Mouse (Mus musculus) liver, embryonic 16.5 days (tissue): ENCODE results near the gene Kcmf1. TPM values are rescaled to one million over a fixed set of nuclear protein-coding genes. Genes with fewer than 3 reads are reported as not detected.
"Not testable (repeated sequence)": the region's sequence is repeated elsewhere in the genome, so short reads cannot be mapped to it uniquely, and the experiment has no call there.

Source experiments
- ATAC-seq: fragments of 200-750 bp; cut with Nextera tagmentation; 2 replicates; pipeline ENCODE4 v1.8.0; 2017; ENCODE audit warnings: low read depth, mild to moderate bottlenecking, moderate number of reproducible peaks, moderate library complexity
- H3K27ac ChIP-seq: fragments of 300-500 bp; sonication (generic); 2 replicates; pipeline ENCODE4 v1.5.1; 2014; ENCODE audit warnings: mild to moderate bottlenecking, low read length
- H3K27me3 ChIP-seq: fragments of 300-500 bp; sonication (generic); 2 replicates; pipeline ENCODE4 v1.6.1; 2014; ENCODE audit warnings: low read depth, low read length, mixed read lengths; ENCODE audit not compliant: control insufficient read depth, insufficient read depth
- H3K36me3 ChIP-seq: fragments of 300-500 bp; sonication (generic); 2 replicates; pipeline ENCODE4 v1.6.1; 2014; ENCODE audit warnings: mild to moderate bottlenecking; ENCODE audit not compliant: control insufficient read depth, insufficient read depth
- H3K4me1 ChIP-seq: fragments of 300-500 bp; sonication (generic); 2 replicates; pipeline ENCODE4 v1.6.1; 2014; ENCODE audit warnings: low read depth, low read length, mixed read lengths; ENCODE audit not compliant: control insufficient read depth
- H3K4me2 ChIP-seq: fragments of 300-500 bp; sonication (generic); 2 replicates; pipeline ENCODE4 v1.6.1; 2014; ENCODE audit warnings: low read depth, low read length, mixed read lengths
- H3K4me3 ChIP-seq: fragments of 300-500 bp; sonication (generic); 2 replicates; pipeline ENCODE4 v1.5.1; 2014; ENCODE audit warnings: low read depth, mild to moderate bottlenecking, low read length
- H3K9ac ChIP-seq: fragments of 300-500 bp; sonication (generic); 2 replicates; pipeline ENCODE4 v1.6.1; 2014; ENCODE audit warnings: low read depth, low read length
- H3K9me3 ChIP-seq: fragments of 300-500 bp; sonication (generic); replicated peaks from 2 replicates; pipeline ENCODE4 v1.6.1; 2016; ENCODE audit warnings: low read length; ENCODE audit not compliant: control insufficient read depth
- WGBS: fragments of 180-500 bp; shearing (Covaris S2); extraction: QIAGEN DNeasy Blood & Tissue Kit; methylation state at CpG from one replicate; pipeline ENCODE4 v1.1.7; 2014; ENCODE audit not compliant: insufficient replicate concordance; 5-methylcytosine and 5-hydroxymethylcytosine counted together
- polyA plus RNA-seq: library from polyadenylated mRNA; unstranded; fragments of >200 nt; fragmentation: Nextera tagmentation; extraction: Ambion mirVana; gene quantifications from 2 replicates; pipeline ENCODE4 v1.2.1, GENCODE M21; 2015

Kcmf1 gene
- polyA plus RNA-seq, 1 experiment from 2014 or later, result 15.0 TPM

GRCm38 (mm10) chr6:72837756-72838155 is 62.0 kb downstream of the Kcmf1 start:
- no peaks in the 10 kb centered on the region for H3K9me3 ChIP-seq
- ATAC-seq, result no peak
- 78% methylated on average over 4 of the region's 4 CpGs for WGBS
- no peaks in the 10 kb centered on the region for H3K27me3 ChIP-seq
- H3K9ac ChIP-seq, result no peak overlapping the region
- no peak overlapping the region for H3K27ac ChIP-seq
- no peak overlapping the region for H3K4me2 ChIP-seq
- H3K4me3 ChIP-seq, result no peak overlapping the region
- H3K36me3 ChIP-seq, result peaks cover 14% of the 10 kb centered on the region
- H3K4me1 ChIP-seq, result no peaks in the 10 kb centered on the region

DNA sequence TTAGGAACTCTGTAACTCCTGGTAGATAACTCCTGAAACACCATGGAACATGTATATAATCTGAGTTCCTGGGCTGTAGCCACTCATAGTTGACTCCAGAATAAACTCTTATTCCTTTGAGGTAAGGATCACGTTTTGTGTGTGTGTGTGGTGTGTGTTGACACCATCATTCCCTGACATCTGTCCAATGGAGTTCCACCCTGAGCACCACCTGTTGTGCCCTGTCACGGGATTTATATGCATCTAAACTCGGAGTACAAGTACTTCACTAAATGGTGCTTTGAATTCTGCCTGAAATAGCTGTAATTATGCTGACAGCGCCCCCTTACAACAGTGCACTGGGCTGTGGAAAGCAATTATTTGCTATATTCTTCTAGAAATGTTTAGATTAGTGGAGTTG is 65.3 kb downstream of the Kcmf1 start:
- H3K27me3 ChIP-seq, result no peaks in the 10 kb centered on the region
- no peaks in the 10 kb centered on the region for H3K36me3 ChIP-seq
- H3K4me1 ChIP-seq, result no peaks in the 10 kb centered on the region
- H3K4me2 ChIP-seq, result no peak overlapping the region
- ATAC-seq, result no peak
- no peak overlapping the region for H3K27ac ChIP-seq
- H3K9me3 ChIP-seq, result no peaks in the 10 kb centered on the region
- no peak overlapping the region for H3K9ac ChIP-seq
- H3K4me3 ChIP-seq, result no peak overlapping the region
- 58% methylated on average over 4 of the region's 4 CpGs for WGBS

- ATAC-seq, result no peak
- H3K4me1 ChIP-seq, result no peaks in the 10 kb centered on the region
Observed at GRCm38 (mm10) chr6:72831858-72832257, 67.9 kb downstream of the Kcmf1 start.

GRCm38 (mm10) chr6:72831276-72831675 is 68.5 kb downstream of the Kcmf1 start:
- no peaks in the 10 kb centered on the region for H3K36me3 ChIP-seq
- no peaks in the 10 kb centered on the region for H3K9me3 ChIP-seq
- WGBS, result 29% methylated on average over 3 of the region's 3 CpGs
- H3K4me1 ChIP-seq, result no peaks in the 10 kb centered on the region
- H3K27ac ChIP-seq, result no peak overlapping the region
- no peak overlapping the region for H3K9ac ChIP-seq
- no peak overlapping the region for H3K4me2 ChIP-seq
- no peak for ATAC-seq
- H3K27me3 ChIP-seq, result no peaks in the 10 kb centered on the region
- no peak overlapping the region for H3K4me3 ChIP-seq

More at GRCm38 (mm10) chr6:72831858-72832257, 67.9 kb downstream of the Kcmf1 start:
- WGBS, result 34% methylated on average over 3 of the region's 3 CpGs
- Histone ChIP-seq H3K9ac (no peak overlapping the region), H3K4me2 (no peak overlapping the region), H3K36me3 (no peaks in the 10 kb centered on the region), H3K4me3 (no peak overlapping the region), H3K27ac (no peak overlapping the region), H3K9me3 (no peaks in the 10 kb centered on the region), H3K27me3 (no peaks in the 10 kb centered on the region)

DNA sequence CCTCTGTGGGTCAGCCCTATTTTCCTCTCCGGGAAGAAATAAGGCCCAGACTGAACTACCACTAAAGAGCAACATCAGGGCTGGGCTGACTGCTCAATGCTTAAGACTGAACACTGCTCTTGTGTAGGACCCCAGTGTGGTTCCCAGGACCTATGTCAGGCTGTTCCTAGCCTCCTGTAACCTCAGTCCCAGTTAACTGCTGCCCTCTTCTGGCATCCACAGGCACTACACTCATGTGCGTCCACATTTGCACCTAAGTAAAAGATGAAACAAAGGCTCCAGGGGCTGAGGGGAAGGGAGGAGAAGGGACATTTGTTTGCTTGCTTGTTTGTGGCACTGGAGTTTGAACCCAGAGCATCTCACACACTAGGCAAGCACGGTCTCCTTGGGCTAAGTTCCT is 70.9 kb downstream of the Kcmf1 start:
- H3K27ac ChIP-seq, result no peak overlapping the region
- no peaks in the 10 kb centered on the region for H3K9me3 ChIP-seq
- no peak overlapping the region for H3K4me2 ChIP-seq
- no peak for ATAC-seq
- peaks cover 3% of the 10 kb centered on the region; the same call in 1 of the 2 replicates for H3K27me3 ChIP-seq
- no peak overlapping the region for H3K9ac ChIP-seq
- H3K4me1 ChIP-seq, result peaks cover 5% of the 10 kb centered on the region
- H3K4me3 ChIP-seq, result no peak overlapping the region
- 84% methylated on average over 3 of the region's 3 CpGs for WGBS
- no peaks in the 10 kb centered on the region for H3K36me3 ChIP-seq

- not testable (repeated sequence) for H3K4me2 ChIP-seq
Observed at GRCm38 (mm10) chr6:72828037-72828436, 71.7 kb downstream of the Kcmf1 start.

DNA sequence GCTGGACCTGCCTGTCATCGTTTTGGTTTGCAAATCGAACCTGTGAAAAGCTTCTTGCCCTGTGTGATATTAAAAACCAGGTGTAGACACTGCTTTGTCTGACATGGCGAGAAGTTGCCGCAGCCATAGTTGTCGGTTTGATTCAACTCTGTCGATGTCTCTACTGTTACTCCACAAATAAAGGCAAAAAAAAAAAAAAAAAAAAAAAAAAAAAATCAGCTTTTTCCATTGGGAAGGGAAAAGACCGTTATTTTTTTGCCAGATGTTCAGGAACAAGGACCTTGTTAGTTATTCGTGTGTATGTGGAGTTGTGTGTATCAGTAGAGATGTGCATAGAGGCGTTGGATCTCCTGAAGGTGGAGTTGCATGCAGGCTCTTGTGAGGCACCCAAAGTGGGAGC is 74.0 kb downstream of the Kcmf1 start:
- WGBS, result 42% methylated on average over 9 of the region's 9 CpGs
- H3K4me3 ChIP-seq, result no peak overlapping the region

More at GRCm38 (mm10) chr6:72828037-72828436, 71.7 kb downstream of the Kcmf1 start:
- 0 out of 2 replicates have a peak, but pooled peaks have one; percentile 13 for ATAC-seq
- not testable (repeated sequence) for H3K9me3 ChIP-seq, H3K4me3 ChIP-seq, H3K27me3 ChIP-seq, H3K4me1 ChIP-seq, H3K36me3 ChIP-seq, H3K9ac ChIP-seq, H3K27ac ChIP-seq
- WGBS, result 7% methylated on average over 9 of the region's 9 CpGs

GRCm38 (mm10) chr6:72824971-72825737 is 74.6 kb downstream of the Kcmf1 start:
- Histone ChIP-seq H3K9ac (no peak overlapping the region), H3K27ac (no peak overlapping the region), H3K36me3 (no peaks in the 10 kb centered on the region), H3K4me1 (peaks cover 5% of the 10 kb centered on the region), H3K4me3 (peak overlapping the region; percentile 31), H3K4me2 (peak overlapping the region; percentile 31), H3K27me3 (peaks cover 3% of the 10 kb centered on the region; the same call in 1 of the 2 replicates), H3K9me3 (no peaks in the 10 kb centered on the region)
- ATAC-seq, result no peak
- WGBS, result 7% methylated on average over 26 of the region's 26 CpGs

More for the DNA sequence above, 74.0 kb downstream of the Kcmf1 start:
- Histone ChIP-seq H3K9ac (no peak overlapping the region), H3K4me1 (peaks cover 5% of the 10 kb centered on the region), H3K4me2 (no peak overlapping the region), H3K36me3 (no peaks in the 10 kb centered on the region), H3K27ac (no peak overlapping the region), H3K27me3 (peaks cover 3% of the 10 kb centered on the region; the same call in 1 of the 2 replicates), H3K9me3 (no peaks in the 10 kb centered on the region)
- no peak for ATAC-seq

DNA sequence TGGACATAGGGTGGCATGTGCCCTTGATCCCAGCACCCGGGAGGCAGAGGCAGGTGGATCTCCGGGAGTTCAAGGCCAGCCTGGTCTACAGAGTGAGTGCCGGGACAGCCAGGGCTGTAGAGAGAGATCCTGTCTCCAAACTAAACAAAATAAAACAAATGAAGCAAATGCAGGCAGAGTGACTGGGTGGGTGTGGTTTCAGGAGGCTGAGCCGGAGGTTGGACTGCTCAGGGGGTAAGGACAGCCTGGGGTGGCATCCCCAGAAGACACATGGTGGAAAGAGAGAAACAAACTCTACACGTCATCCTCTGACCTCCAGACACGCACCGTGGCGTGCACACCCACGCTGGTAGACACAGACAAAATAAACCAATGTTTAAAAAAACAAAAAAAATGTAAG is 86.3 kb downstream of the Kcmf1 start:
- Histone ChIP-seq H3K4me2 (no peak overlapping the region), H3K36me3 (no peaks in the 10 kb centered on the region), H3K27ac (no peak overlapping the region), H3K9me3 (no peaks in the 10 kb centered on the region), H3K27me3 (no peaks in the 10 kb centered on the region), H3K4me1 (no peaks in the 10 kb centered on the region; the same call in 1 of the 2 replicates), H3K4me3 (no peak overlapping the region), H3K9ac (no peak overlapping the region)
- no peak for ATAC-seq
- WGBS, result 62% methylated on average over 9 of the region's 9 CpGs
